Mouse (Mus musculus) megakaryocyte, embryonic 14.5 days (primary cell): ENCODE measurements around the gene Zfp280c. TPM values are rescaled to one million over a fixed set of nuclear protein-coding genes. Genes with fewer than 3 reads are reported as not detected.
A peak's percentile ranks its signal among the peaks of the same experiment; 100 is the strongest.

ENCODE experiments used
- H3K27me3 ChIP-seq: replicated peaks from 2 replicates; pipeline ENCODE3; 2012; ENCODE audit warnings: inconsistent platforms
- H3K36me3 ChIP-seq: replicated peaks from 2 replicates; pipeline ENCODE3; 2012; ENCODE audit warnings: low read length, inconsistent platforms, mixed read lengths
- H3K4me1 ChIP-seq: 2 replicates; pipeline ENCODE4 v1.6.1; 2012; ENCODE audit warnings: inconsistent platforms
- H3K4me3 ChIP-seq: replicated peaks from 2 replicates; pipeline ENCODE3; 2012; ENCODE audit warnings: moderate library complexity, mild to moderate bottlenecking, inconsistent platforms
- H3K9me3 ChIP-seq: 2 replicates; pipeline ENCODE4 v1.6.1; 2012; ENCODE audit warnings: inconsistent platforms
- FLI1 ChIP-seq: IDR thresholded peaks from 2 replicates; pipeline ENCODE4 v1.6.1; 2012; ENCODE audit warnings: low read length, inconsistent platforms, mixed read lengths
- GATA1 ChIP-seq: IDR thresholded peaks from 3 replicates; pipeline ENCODE4 v1.6.1; 2012; ENCODE audit warnings: mixed read lengths, low read length, inconsistent platforms, borderline replicate concordance
- polyA plus RNA-seq: library from polyadenylated mRNA; stranded (reverse); fragments of >175 nt; gene quantifications from 2 replicates; pipeline ENCODE4 v1.2.3, GENCODE M21; 2012; ENCODE audit warnings: low replicate concordance; ENCODE audit not compliant: insufficient read depth

The Zfp280c gene
- polyA plus RNA-seq, 1 experiment, result 0.08 TPM

DNA sequence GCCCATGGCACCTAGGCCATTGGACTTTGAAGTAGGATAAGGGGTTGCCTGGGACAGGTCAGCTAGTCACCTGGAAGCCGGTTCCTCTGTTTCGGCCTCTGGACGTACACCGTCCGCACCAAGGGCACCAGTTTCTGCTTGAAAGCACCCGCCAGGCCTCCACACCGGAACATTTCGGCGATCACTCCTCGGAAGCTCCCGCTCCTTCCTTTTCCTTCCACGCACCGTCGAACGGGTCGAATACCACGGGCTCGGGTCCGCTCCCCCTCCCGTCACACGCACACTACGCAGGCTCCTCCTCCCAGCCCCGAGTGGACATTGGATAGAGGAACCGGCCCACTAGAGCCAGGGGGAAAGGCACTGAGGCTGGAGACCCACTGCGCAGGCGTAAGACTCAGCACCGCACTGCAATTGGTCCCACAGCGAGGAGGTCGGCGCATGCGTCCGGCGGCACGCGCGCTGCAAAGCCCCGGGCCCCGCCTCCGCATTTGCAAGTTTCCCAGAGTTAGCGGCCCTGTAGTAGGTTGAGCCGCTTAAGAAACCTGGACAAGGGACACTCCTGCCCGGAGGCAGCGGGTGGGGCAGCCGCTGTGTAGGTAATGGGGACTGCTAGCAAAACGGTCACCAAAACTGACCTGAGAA, 81.0 kb downstream of the Zfp280c start, which contains the start of gene Aifm1:
Aifm1 (minus strand) TSS at position 398 of the 642 bp plus-strand sequence.
- H3K27me3 ChIP-seq, result peaks cover 6% of the 10 kb centered on the region
- peaks cover 12% of the 10 kb centered on the region; the same call in 1 of the 2 replicates for H3K4me1 ChIP-seq
- TF ChIP-seq GATA1, result no peak
- peaks cover 14% of the 10 kb centered on the region for H3K9me3 ChIP-seq
- peaks cover 20% of the 10 kb centered on the region for H3K36me3 ChIP-seq
- peak within 1 kb of the TSS; percentile 93 for H3K4me3 ChIP-seq

DNA sequence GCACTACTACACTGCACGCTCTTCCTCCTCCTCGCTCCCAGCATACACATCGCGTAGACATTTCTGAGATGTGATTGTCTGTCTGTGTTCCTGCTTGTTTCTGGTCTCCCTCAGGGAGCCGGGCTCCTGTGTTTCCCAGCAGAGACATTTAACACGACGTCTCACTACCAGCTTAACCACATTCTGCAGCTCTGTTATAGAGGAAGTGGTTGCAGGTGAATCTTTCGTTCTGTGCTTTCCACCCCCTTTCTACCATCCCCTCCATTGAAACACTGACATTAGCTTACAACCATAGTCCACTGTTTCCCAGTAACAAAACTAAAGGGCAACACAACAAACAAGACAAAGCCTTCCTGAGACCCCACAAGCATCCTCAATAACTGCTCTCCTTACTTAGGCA, 100.5 kb downstream of the Zfp280c start:
- Histone ChIP-seq H3K36me3 (peaks cover 81% of the 10 kb centered on the region), H3K27me3 (peaks cover 2% of the 10 kb centered on the region), H3K9me3 (no peaks in the 10 kb centered on the region), H3K4me3 (no peak overlapping the region), H3K4me1 (no peaks in the 10 kb centered on the region)
- TF ChIP-seq GATA1, result no peak
- no peak for TF ChIP-seq FLI1

Other genes with a start within 250 kb of the Zfp280c start
- gene Elf4, start 131.4 kb downstream of the Zfp280c start, polyA plus RNA-seq, result 2.6 and 3.5 TPM in 2 replicates
- 2.8 TPM in 1 of 2 replicates, not detected in the other for gene Aifm1, start 80.9 kb downstream of the Zfp280c start, polyA plus RNA-seq
- 0.67 TPM in 1 of 2 replicates, not detected in the other for gene Rab33a, start 75.2 kb downstream of the Zfp280c start, polyA plus RNA-seq
- 0.18 TPM in 1 of 2 replicates, not detected in the other for gene Slc25a14, start 28.9 kb upstream of the Zfp280c start, polyA plus RNA-seq
- gene Gpr119, start 80.0 kb upstream of the Zfp280c start, polyA plus RNA-seq, result not detected in 2 replicates
- gene Rbmx2, start 100.5 kb upstream of the Zfp280c start, polyA plus RNA-seq, result 1.3 and 11.3 TPM in 2 replicates